Comparison of ENCODE assay signal across 8 mouse cellular contexts in the genomic region with DNA sequence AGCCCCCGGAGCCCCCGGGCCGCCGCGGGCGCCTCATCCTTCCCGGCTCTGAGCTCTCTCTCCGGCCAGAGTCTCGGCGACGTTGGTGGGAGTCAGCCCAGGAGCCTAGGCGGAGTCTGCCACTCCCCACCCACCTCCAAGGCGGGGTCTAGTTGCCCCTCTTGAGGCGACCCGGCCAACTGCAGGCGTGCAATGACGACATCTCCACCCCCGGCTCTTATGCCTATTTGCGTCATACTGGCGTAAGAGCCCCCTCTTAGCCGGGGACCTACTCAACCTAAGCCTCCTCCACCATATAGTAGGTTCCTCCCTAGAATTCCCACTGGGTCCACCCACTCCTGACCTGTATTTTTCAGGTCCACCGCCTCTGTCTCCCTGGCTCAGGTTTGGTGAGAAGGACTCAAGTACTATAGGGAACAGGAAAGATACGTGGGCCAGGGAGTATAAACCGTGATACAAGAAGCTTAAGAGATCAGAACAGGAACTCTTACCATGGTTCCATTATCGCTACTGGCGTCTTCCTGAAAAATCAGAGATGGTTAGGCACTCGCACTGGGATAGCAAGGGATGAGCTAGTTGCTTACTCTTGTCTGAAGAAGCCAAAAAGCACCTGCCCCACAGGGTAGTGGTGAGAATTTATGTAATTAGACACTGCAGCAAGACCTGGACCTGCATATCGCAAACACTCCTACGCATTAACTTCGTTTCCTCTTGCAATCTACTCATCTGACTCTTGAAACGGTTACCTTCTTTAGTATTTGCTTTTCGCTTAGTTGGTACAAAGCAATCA. TPM values are rescaled to one million over a fixed set of nuclear protein-coding genes. Genes with fewer than 3 reads are reported as not detected.
DNase-seq lines count a peak whose midpoint lies in the region; ATAC-seq lines count a peak whose summit lies in the region.

Gene Ptprn, minus strand, starts transcription at position 412 of the 790 bp plus-strand sequence.

- H3K9me3 ChIP-seq in hindbrain, embryonic 13.5 days: no peaks in the 10 kb centered on the region
- H3K9me3 ChIP-seq in limb, embryonic 10.5 days (replicated peaks): no peaks in the 10 kb centered on the region

- 11% methylated on average over 31 of the region's 32 CpGs for WGBS in hindbrain, embryonic 13.5 days
- 12% methylated on average over 32 of the region's 32 CpGs for WGBS in limb, embryonic 10.5 days

- peaks cover 79% of the 10 kb centered on the region for H3K27me3 ChIP-seq in hindbrain, embryonic 13.5 days
- peaks cover 58% of the 10 kb centered on the region for H3K27me3 ChIP-seq in limb, embryonic 10.5 days (ENCODE audit: low read depth, poor library complexity, severe bottlenecking)

- peak within 1 kb of the TSS; percentile 64; the same call in 1 of the 2 replicates for H3K27ac ChIP-seq in hindbrain, embryonic 13.5 days
- no peak within 1 kb of the TSS for H3K27ac ChIP-seq in limb, embryonic 10.5 days

- peak; percentile 76 for DNase-seq in layer of hippocampus, adult 11-12 months (ENCODE audit: low spot score)
- DNase-seq in layer of hippocampus, adult 9-10 months (ENCODE audit: low spot score): no peak
- DNase-seq in cerebellum, postnatal 25 days: peak; percentile 79 to 82
- no peak for DNase-seq in limb, embryonic 10.5 days (ENCODE audit: low spot score)
- peak; percentile 62 for DNase-seq in right cerebral cortex, postnatal 4 days
- DNase-seq in Muller cell, postnatal 12 days (ENCODE audit: inconsistent ontology term): no peak
- no peak for DNase-seq in urinary bladder, postnatal 36 days (ENCODE audit: low spot score in 2 of 2)

- peak; percentile 82 for ATAC-seq in hindbrain, embryonic 13.5 days (ENCODE audit: low FRiP score)

- H3K4me3 ChIP-seq in hindbrain, embryonic 13.5 days: peak within 1 kb of the TSS; percentile 52
- H3K4me3 ChIP-seq in limb, embryonic 10.5 days: peak within 1 kb of the TSS; percentile 33

- H3K36me3 ChIP-seq in hindbrain, embryonic 13.5 days: no peaks in the 10 kb centered on the region
- H3K36me3 ChIP-seq in limb, embryonic 10.5 days: no peaks in the 10 kb centered on the region

- H3K9ac ChIP-seq in hindbrain, embryonic 13.5 days: peak within 1 kb of the TSS; percentile 67

- peak within 1 kb of the TSS; percentile 69 for H3K4me2 ChIP-seq in hindbrain, embryonic 13.5 days

- H3K4me1 ChIP-seq in hindbrain, embryonic 13.5 days (replicated peaks): peaks cover 19% of the 10 kb centered on the region
- peaks cover 11% of the 10 kb centered on the region for H3K4me1 ChIP-seq in limb, embryonic 10.5 days

RNA-seq across cellular contexts. Expression of gene Ptprn, which starts in this region (rescaled TPM):
- polyA plus RNA-seq in hindbrain, embryonic 13.5 days (2015; fragmentation: Nextera tagmentation; extraction: Ambion mirVana): 15.6 and 17.6 TPM in 2 replicates
- 0.11 and 0.13 TPM in 2 replicates for polyA plus RNA-seq in limb, embryonic 10.5 days (2016; fragmentation: Nextera tagmentation; extraction: Ambion mirVana)

Comparison
In these comparisons a context has a peak if more than half of its experiments do, and no peak if none do; other contexts are left out.
1. RNA of gene Ptprn (polyA plus RNA-seq): 15.6 to 17.6 TPM in hindbrain, embryonic 13.5 days; 0.11 to 0.13 TPM in limb, embryonic 10.5 days; every median in the first group is over 10 times any median in the second.
2. DNase-seq: peak in layer of hippocampus, adult 11-12 months (single experiment), cerebellum, postnatal 25 days (2 of 2) and right cerebral cortex, postnatal 4 days (single experiment); none in layer of hippocampus, adult 9-10 months (single experiment), limb, embryonic 10.5 days (single experiment), Muller cell, postnatal 12 days (single experiment) and urinary bladder, postnatal 36 days (0 of 2).